Mouse (Mus musculus) neutrophil, adult 59 days (primary cell): ENCODE measurements around the gene Yipf1. TPM values are rescaled to one million over a fixed set of nuclear protein-coding genes. Genes with fewer than 3 reads are reported as not detected.

Experiments used
- total RNA-seq, 2 experiments: library from RNA; stranded (reverse); gene quantifications; 1 replicate in 1 of 2; 2 replicates in 1 of 2; pipeline ENCODE4 v1.2.4; 2023

Yipf1 gene
- total RNA-seq = 10 to 100 TPM; 46.1 to 52.8 TPM

DNA sequence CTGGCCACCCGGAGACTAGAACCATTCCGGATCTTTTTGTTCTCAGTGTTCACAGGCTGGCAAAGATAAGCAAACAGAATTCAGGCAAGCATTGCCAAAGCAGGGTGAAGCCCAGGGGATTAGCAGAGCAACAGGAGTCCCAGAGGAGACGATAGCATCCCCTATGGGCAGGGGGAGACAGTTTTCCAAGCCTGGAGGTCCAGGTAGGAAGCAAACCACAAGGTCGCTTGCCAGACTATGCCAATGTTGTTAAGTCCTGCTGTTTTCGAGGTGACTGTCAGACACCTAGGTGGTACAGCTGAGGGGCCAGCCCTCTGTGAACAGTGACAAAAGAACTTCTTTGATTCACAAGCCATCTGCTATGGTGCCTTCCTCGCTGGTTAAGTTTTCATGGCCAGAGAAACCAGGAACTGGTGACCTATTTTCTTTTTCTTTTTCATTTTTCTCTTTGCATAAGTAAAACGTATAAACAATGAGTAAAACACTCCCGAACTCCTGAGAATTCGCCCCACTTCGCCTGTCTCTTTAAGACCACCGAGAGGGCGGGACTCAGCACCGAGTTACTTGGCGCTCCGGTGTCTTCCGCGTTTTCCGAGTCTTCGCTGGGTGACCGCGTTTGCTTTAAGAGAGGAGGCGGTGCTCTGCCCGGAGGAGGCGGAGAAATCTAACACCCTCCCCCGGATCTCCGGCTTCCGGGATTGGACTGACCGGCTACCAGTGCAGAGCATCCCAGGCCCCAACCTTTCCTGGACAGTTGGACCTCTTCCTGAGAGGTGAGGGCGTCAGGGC, at the start of gene Yipf1:
Yipf1 (plus strand) TSS at position 674 of the 789 bp plus-strand sequence.

GRCm38 (mm10) chr4:107306966-107307365, 7.2 kb upstream of the Yipf1 start, which contains the start of gene Dio1:
Gene Dio1, minus strand, starts transcription at chr4:107307169.

DNA sequence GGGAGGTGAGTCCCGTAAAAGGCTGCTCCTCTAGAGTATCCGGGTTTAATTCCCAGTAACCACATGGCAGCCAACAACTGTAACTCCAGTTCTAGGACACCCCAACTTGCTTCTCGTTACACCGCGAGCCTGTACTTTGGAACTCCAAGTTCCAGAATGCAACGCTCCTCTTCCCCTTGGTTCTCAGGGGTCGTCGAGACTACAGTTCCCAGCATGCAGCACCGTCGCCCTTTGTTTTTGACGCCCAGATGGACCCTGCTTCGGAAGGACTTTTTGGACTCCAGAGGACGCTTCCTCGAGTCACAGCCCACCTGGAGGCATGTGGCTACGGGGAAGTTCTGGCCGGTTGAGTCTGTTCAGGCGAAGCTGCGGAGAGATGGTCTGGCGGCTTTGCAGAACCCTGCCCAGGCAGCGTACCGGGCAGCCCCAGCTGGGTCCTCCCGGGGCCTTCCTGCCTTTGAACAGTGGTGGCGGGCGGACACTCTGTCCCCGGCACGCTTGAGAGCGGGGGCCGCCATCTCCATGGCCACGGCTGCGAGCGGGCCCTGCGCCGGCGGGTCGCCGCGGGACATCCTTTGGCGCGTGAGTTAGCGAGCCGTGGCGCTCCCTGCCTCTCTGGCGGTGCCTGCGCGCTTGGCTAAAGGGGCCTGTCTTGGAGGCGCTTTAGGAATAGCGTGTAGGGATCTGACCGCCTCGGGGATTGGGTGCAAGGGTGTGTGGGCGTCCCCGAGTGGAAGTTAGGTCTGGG, 53.6 kb downstream of the Yipf1 start, which contains the start of gene Ndc1:
Ndc1 (plus strand) TSS at position 218 of the 748 bp plus-strand sequence.

Other genes with a start within 250 kb of the Yipf1 start
- gene Mrpl37, start 247.5 kb upstream of the Yipf1 start, total RNA-seq = 10 to 100 TPM; 21.2 to 32.0 TPM
- gene Cyb5rl, start 247.4 kb upstream of the Yipf1 start, total RNA-seq = 1 to 10 TPM; 5.3 to 5.9 TPM
- not detected for gene Cdcp2, start 217.5 kb upstream of the Yipf1 start, total RNA-seq
- 100 to 1,000 TPM; 145 to 153 TPM for gene Tmem59, start 136.0 kb upstream of the Yipf1 start, total RNA-seq
- gene Tceanc2, start 135.2 kb upstream of the Yipf1 start, total RNA-seq = 10 to 100 TPM; 30.6 to 36.7 TPM
- gene Ldlrad1, start 105.2 kb upstream of the Yipf1 start, total RNA-seq = not detected
- 10 to 100 TPM; 12.0 to 13.4 TPM for gene Lrrc42, start 60.8 kb upstream of the Yipf1 start, total RNA-seq
- gene Hspb11, start 60.8 kb upstream of the Yipf1 start, total RNA-seq = 1 to 10 TPM; 7.6 to 8.5 TPM
- gene Dio1, start 7.2 kb upstream of the Yipf1 start, total RNA-seq = not detected
- 10 to 100 TPM; 16.4 to 16.5 TPM for gene Ndc1, start 53.4 kb downstream of the Yipf1 start, total RNA-seq
- gene Glis1, start 120.2 kb downstream of the Yipf1 start, total RNA-seq = under 1 TPM in 1 of 2 experiments, not detected in 1; 0.40 TPM